Mouse (Mus musculus): ENCODE measurements at regions not wholly inside any gene's neighbourhood (a gene's known extent, or its start where the extent isn't known, plus 50 kb on each side); places are given as distances from the start of the nearest gene placed in this dataset.
"Not testable (repeated sequence)": the region's sequence is repeated elsewhere in the genome, so short reads cannot be mapped to it uniquely, and the experiment has no call there.

DNA sequence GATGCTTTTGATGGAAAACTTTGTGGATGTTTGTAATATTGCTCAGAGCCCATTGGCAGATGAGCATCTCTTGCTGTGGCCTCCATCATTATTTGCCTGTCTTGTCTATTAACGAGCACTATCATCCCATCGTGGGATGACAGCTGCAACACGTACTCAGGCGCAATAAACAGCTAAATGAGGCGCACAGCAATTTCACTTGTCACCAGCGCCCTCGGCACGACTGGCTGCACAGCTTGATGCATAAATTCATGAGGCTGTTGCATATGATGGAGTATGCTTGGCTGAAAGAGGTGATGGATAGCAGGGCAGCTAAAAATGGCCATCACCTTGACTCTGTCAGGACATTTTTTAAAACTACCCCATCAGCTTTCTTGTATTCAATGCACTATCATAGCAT, 853.1 kb upstream of the Pou3f2 start:
- Histone ChIP-seq H3K27ac (ENCODE audit: insufficient read depth, low read depth, low read length) (no peak overlapping the region), H3K27me3 (replicated peaks; ENCODE audit: control insufficient read depth, insufficient read depth, low read length) (no peaks in the 10 kb centered on the region), H3K36me3 (ENCODE audit: control insufficient read depth, insufficient read depth, low read length) (no peaks in the 10 kb centered on the region), H3K4me3 (ENCODE audit: insufficient read depth, low read depth, low read length) (no peak overlapping the region), H3K4me1 (ENCODE audit: control insufficient read depth, insufficient read depth, low read length) (no peaks in the 10 kb centered on the region)
- WGBS: 43% methylated on average over 8 of the region's 8 CpGs
- no peak for DNase-seq
- TF ChIP-seq POLR2A (IDR thresholded peaks at IDR 0.05; ENCODE audit: low read depth, low read length) (no peak), CTCF (conservative IDR thresholded peaks at IDR 0.05; ENCODE audit: insufficient read depth, insufficient read length, low read depth, low read length) (no peak)

DNA sequence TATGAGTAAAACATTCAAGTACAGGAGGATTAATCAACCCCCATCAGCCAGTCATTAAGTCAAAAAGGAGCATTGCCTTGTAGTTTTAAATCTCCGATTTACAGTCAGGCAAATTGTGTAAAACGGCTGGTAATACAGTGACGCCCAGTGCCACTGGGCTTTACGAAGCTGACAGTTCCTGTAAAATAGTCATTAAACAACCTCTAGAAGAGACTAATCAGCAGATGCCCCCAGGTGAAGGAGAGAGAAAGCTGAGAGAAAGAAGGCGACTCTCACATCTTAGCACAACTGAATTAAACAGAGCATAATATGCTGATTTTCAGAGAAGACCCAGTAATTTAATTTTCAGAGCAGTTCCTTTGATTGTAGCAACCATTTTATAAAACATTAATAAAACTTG, 850.3 kb upstream of the Pou3f2 start:
- WGBS: 64% methylated on average over 5 of the region's 5 CpGs
- TF ChIP-seq POLR2A (IDR thresholded peaks at IDR 0.05; ENCODE audit: low read depth, low read length): no peak
- TF ChIP-seq CTCF (conservative IDR thresholded peaks at IDR 0.05; ENCODE audit: insufficient read depth, insufficient read length, low read depth, low read length): no peak
- Histone ChIP-seq H3K36me3 (ENCODE audit: control insufficient read depth, insufficient read depth, low read length) (no peaks in the 10 kb centered on the region), H3K4me3 (ENCODE audit: insufficient read depth, low read depth, low read length) (no peak overlapping the region), H3K27ac (ENCODE audit: insufficient read depth, low read depth, low read length) (no peak overlapping the region), H3K4me1 (ENCODE audit: control insufficient read depth, insufficient read depth, low read length) (no peaks in the 10 kb centered on the region), H3K27me3 (replicated peaks; ENCODE audit: control insufficient read depth, insufficient read depth, low read length) (no peaks in the 10 kb centered on the region)
- no peak for DNase-seq

DNA sequence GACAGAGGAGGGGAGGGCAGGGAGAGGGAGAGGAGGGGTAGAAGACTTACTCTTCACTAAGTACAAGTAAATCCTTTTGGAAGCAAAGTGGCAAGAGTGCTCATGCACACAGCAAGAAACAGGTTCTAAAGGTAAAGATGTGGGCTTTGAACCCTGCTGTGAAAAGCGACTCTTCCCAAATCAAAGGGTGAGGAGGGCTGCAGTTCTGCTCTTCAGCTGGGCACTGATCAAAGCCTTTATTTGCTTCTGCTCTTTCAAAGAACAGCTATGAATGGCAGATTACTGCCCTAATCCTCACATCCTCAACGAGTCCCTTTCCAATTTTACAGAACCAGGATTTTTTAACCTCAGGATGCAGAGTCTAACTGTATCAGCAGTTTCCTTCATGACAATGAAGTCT, 812.5 kb upstream of the Pou3f2 start:
- 9% methylated on average over 2 of the region's 2 CpGs for WGBS
- no peak for TF ChIP-seq POLR2A (IDR thresholded peaks at IDR 0.05; ENCODE audit: low read depth, low read length)
- no peak for TF ChIP-seq CTCF (conservative IDR thresholded peaks at IDR 0.05; ENCODE audit: insufficient read depth, insufficient read length, low read depth, low read length)
- Histone ChIP-seq H3K27ac (ENCODE audit: insufficient read depth, low read depth, low read length) (no peak overlapping the region), H3K4me3 (ENCODE audit: insufficient read depth, low read depth, low read length) (no peak overlapping the region), H3K27me3 (replicated peaks; ENCODE audit: control insufficient read depth, insufficient read depth, low read length) (no peaks in the 10 kb centered on the region), H3K36me3 (ENCODE audit: control insufficient read depth, insufficient read depth, low read length) (no peaks in the 10 kb centered on the region), H3K4me1 (ENCODE audit: control insufficient read depth, insufficient read depth, low read length) (no peaks in the 10 kb centered on the region)
- no peak for DNase-seq

DNA sequence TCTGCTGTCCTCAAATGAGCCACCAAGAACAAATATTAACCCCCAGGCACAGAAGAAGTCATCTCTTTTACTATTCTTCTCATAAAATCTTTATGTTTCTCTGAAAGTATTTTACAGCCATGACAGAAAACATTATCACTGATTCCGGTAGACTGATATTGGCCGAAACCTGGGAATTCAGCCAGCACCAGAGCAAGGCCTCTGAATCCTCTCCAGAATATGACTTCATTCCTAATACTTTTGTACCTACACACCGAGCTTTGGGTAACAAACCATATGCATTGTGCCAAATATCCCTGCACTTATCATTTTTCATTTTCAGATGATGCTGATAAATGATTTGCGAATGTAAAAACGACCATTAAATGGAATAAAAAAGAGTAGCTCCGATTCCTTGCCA, 791.9 kb upstream of the Pou3f2 start:
- no peaks in the 10 kb centered on the region for H3K36me3 ChIP-seq (ENCODE audit: control insufficient read depth, insufficient read depth, low read length)
- H3K27ac ChIP-seq (ENCODE audit: insufficient read depth, low read depth, low read length): no peak overlapping the region
- no peaks in the 10 kb centered on the region for H3K4me1 ChIP-seq (ENCODE audit: control insufficient read depth, insufficient read depth, low read length)
- DNase-seq: no peak
- no peak overlapping the region for H3K4me3 ChIP-seq (ENCODE audit: insufficient read depth, low read depth, low read length)
- H3K27me3 ChIP-seq (replicated peaks; ENCODE audit: control insufficient read depth, insufficient read depth, low read length): no peaks in the 10 kb centered on the region
- WGBS: 71% methylated on average over 6 of the region's 6 CpGs
- no peak for TF ChIP-seq POLR2A (IDR thresholded peaks at IDR 0.05; ENCODE audit: low read depth, low read length)
- TF ChIP-seq CTCF (conservative IDR thresholded peaks at IDR 0.05; ENCODE audit: insufficient read depth, insufficient read length, low read depth, low read length): no peak

DNA sequence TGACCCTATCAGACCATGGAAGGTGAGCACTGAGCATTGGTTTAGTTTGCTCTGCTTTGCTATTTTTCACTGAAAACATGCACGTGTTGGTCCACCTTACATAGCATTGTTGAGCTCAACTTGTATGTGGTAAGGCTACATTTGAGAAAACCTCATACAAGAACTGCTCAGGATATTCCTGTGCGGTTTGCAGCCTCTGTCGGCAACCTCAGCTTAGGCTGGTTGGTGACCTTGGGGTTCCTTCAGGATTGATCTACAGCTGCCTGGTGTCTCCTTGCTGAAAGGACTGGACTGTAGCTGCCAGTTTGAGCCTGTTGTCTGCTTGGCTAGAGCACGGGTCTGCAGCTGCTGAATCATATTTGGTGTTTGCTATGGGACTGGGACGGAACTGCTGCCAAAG, 787.0 kb upstream of the Pou3f2 start:
- Histone ChIP-seq H3K27me3 (replicated peaks; ENCODE audit: control insufficient read depth, insufficient read depth, low read length) (no peaks in the 10 kb centered on the region), H3K27ac (ENCODE audit: insufficient read depth, low read depth, low read length) (no peak overlapping the region), H3K4me3 (ENCODE audit: insufficient read depth, low read depth, low read length) (no peak overlapping the region), H3K36me3 (ENCODE audit: control insufficient read depth, insufficient read depth, low read length) (no peaks in the 10 kb centered on the region), H3K4me1 (ENCODE audit: control insufficient read depth, insufficient read depth, low read length) (no peaks in the 10 kb centered on the region)
- no peak for DNase-seq
- TF ChIP-seq POLR2A (IDR thresholded peaks at IDR 0.05; ENCODE audit: low read depth, low read length) (no peak), CTCF (conservative IDR thresholded peaks at IDR 0.05; ENCODE audit: insufficient read depth, insufficient read length, low read depth, low read length) (no peak)
- WGBS: 73% methylated on average over 5 of the region's 5 CpGs

DNA sequence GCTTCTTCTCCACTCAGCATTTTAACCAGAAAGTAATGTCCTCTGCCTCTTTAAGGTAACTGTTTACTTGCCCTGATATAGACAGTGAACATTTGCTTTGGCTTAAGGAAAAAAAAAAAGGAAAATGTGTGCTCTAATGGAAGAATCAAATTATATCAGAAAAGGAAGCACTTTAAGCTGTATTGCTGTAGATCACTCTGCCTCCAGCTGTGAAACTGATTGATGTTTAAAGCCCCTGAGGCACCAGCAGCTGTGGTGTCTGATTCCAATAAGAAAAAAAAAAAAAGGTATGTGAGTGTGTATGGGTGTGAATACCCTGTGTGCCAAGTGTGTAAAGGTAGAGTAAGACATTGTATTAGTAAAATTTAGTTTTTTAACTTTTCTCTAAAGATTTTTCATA, 783.8 kb upstream of the Pou3f2 start:
- Histone ChIP-seq H3K4me1 (ENCODE audit: control insufficient read depth, insufficient read depth, low read length) (no peaks in the 10 kb centered on the region), H3K27me3 (replicated peaks; ENCODE audit: control insufficient read depth, insufficient read depth, low read length) (no peaks in the 10 kb centered on the region), H3K27ac (ENCODE audit: insufficient read depth, low read depth, low read length) (no peak overlapping the region), H3K4me3 (ENCODE audit: insufficient read depth, low read depth, low read length) (no peak overlapping the region), H3K36me3 (ENCODE audit: control insufficient read depth, insufficient read depth, low read length) (no peaks in the 10 kb centered on the region)
- TF ChIP-seq POLR2A (IDR thresholded peaks at IDR 0.05; ENCODE audit: low read depth, low read length) (no peak), CTCF (conservative IDR thresholded peaks at IDR 0.05; ENCODE audit: insufficient read depth, insufficient read length, low read depth, low read length) (no peak)
- DNase-seq: no peak

DNA sequence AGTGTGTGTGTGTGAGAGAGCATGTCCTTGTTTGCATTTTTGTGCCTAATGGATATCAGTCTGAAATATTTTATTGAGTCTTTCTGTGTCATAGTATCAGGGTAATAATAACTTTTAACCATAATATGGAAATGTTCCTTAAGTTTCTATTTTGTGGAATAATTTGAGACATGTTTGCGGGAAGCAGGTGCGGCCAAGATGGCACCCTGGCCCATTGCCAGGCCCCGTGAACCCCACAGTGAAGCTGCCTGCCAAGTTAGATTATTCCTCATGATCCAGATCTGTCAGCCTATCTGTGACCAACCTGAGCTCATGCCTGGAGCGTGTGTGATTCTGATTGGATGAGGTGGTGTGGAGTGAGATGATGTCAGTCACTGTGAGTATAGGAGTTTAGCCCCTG, 772.2 kb upstream of the Pou3f2 start:
- no peaks in the 10 kb centered on the region for H3K27me3 ChIP-seq (replicated peaks; ENCODE audit: control insufficient read depth, insufficient read depth, low read length)
- no peak overlapping the region for H3K27ac ChIP-seq (ENCODE audit: insufficient read depth, low read depth, low read length)
- TF ChIP-seq POLR2A (IDR thresholded peaks at IDR 0.05; ENCODE audit: low read depth, low read length) (no peak), CTCF (conservative IDR thresholded peaks at IDR 0.05; ENCODE audit: insufficient read depth, insufficient read length, low read depth, low read length) (no peak)
- 84% methylated on average over 4 of the region's 4 CpGs for WGBS
- H3K4me3 ChIP-seq (ENCODE audit: insufficient read depth, low read depth, low read length): no peak overlapping the region
- no peaks in the 10 kb centered on the region for H3K36me3 ChIP-seq (ENCODE audit: control insufficient read depth, insufficient read depth, low read length)
- no peak for DNase-seq
- H3K4me1 ChIP-seq (ENCODE audit: control insufficient read depth, insufficient read depth, low read length): no peaks in the 10 kb centered on the region

DNA sequence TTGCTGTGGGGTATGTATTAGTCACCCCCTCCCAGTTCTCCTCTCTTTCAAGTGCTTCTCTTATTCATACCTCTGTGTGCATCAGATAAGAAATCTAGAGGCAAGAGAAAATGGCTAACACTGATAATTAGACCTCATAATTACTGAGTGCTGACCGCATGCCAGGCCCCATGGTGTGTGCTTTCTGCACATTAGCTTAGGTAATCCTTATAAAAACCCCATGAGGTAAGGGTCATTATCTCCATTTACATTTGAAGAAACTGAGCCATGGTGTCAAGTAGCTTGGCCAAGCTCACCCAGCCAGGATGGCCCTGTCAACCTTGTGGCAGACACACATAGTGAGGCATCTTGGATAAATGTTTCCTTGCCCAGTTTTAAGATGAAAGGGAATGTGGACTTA, 746.8 kb upstream of the Pou3f2 start:
- Histone ChIP-seq H3K4me1 (ENCODE audit: control insufficient read depth, insufficient read depth, low read length) (no peaks in the 10 kb centered on the region), H3K27ac (ENCODE audit: insufficient read depth, low read depth, low read length) (no peak overlapping the region), H3K27me3 (replicated peaks; ENCODE audit: control insufficient read depth, insufficient read depth, low read length) (no peaks in the 10 kb centered on the region), H3K4me3 (ENCODE audit: insufficient read depth, low read depth, low read length) (no peak overlapping the region), H3K36me3 (ENCODE audit: control insufficient read depth, insufficient read depth, low read length) (no peaks in the 10 kb centered on the region)
- TF ChIP-seq CTCF (conservative IDR thresholded peaks at IDR 0.05; ENCODE audit: insufficient read depth, insufficient read length, low read depth, low read length) (no peak), POLR2A (IDR thresholded peaks at IDR 0.05; ENCODE audit: low read depth, low read length) (no peak)
- WGBS: 29% methylated on average over 1 of the region's 1 CpGs
- no peak for DNase-seq

DNA sequence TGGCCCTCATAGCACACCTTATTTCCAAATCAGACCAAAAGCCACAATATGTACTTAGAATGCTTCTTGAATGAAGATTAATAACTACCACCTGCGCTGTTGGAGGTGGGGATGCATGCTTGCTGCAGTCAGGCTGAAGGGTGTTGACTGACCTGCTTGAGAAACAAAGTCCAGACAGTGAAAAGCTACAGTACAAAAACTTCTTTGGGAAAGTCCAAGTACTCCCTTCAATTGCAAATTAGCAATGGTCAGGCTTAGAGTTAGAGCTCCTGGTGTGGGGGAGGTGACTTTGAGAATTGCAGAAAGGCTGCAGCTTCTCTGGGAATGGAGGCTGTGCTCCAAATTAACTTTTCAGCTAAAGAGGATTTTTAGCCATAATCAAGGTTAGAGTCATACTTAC, 706.6 kb upstream of the Pou3f2 start:
- not testable (repeated sequence) for H3K27me3 ChIP-seq (replicated peaks; ENCODE audit: control insufficient read depth, insufficient read depth, low read length); H3K36me3 ChIP-seq (ENCODE audit: control insufficient read depth, insufficient read depth, low read length); H3K4me1 ChIP-seq (ENCODE audit: control insufficient read depth, insufficient read depth, low read length); DNase-seq; H3K4me3 ChIP-seq (ENCODE audit: insufficient read depth, low read depth, low read length); H3K27ac ChIP-seq (ENCODE audit: insufficient read depth, low read depth, low read length)
- WGBS: 86% methylated on average over 1 of the region's 1 CpGs
